Mouse (Mus musculus): Measurements from ENCODE around the gene Sema3a.

GRCm38 (mm10) chr5:13550953-13551352 is 425.7 kb downstream of the Sema3a start:
- no peak for TF ChIP-seq CTCF (IDR thresholded peaks at IDR 0.05; ENCODE audit: borderline replicate concordance, extremely low read depth, insufficient read depth, insufficient read length)
- TF ChIP-seq POLR2A (IDR thresholded peaks at IDR 0.05; ENCODE audit: borderline replicate concordance, extremely low read depth, insufficient read depth, insufficient read length, poor library complexity, severe bottlenecking), result no peak

Measured in brain, embryonic 14.5 days (tissue).